Mouse (Mus musculus) adrenal gland (tissue): Measurements from ENCODE around the gene Phf13.

Experiments
- intact Hi-C: fragments of 180-260 bp; cut with DNase I; formaldehyde crosslinking; loops from one replicate; pipeline ENCODE4 v1.15.1; 2025

The Phf13 gene

GRCm38 (mm10) chr4:152013036-152013813 lies 17.2 kb upstream of the Phf13 start:
- intact Hi-C loops: no loop called here

- intact Hi-C loops: no loop called here
These were observed 16.1 kb upstream of the Phf13 start for GRCm38 (mm10) chr4:152012109-152012508.

- intact Hi-C loops: no loop called here
These were observed 15.2 kb upstream of the Phf13 start for GRCm38 (mm10) chr4:152011171-152011760.

- intact Hi-C loops: no loop called here
These were observed 14.7 kb upstream of the Phf13 start for GRCm38 (mm10) chr4:152010707-152011134.

- intact Hi-C loops: no loop called here
These were observed 14.1 kb upstream of the Phf13 start for GRCm38 (mm10) chr4:152010091-152010706.

GRCm38 (mm10) chr4:152009076-152010051 lies 13.3 kb upstream of the Phf13 start:
- intact Hi-C loops: no loop called here

GRCm38 (mm10) chr4:152008622-152009075 lies 12.6 kb upstream of the Phf13 start, which contains the start of gene Klhl21:
Gene Klhl21 (plus strand): TSS chr4:152008803.
- intact Hi-C loops: no loop called here

GRCm38 (mm10) chr4:152008148-152008500 lies 12.1 kb upstream of the Phf13 start:
- intact Hi-C loops: no loop called here

GRCm38 (mm10) chr4:152007481-152008147 lies 11.6 kb upstream of the Phf13 start:
- intact Hi-C loops: no loop called here

GRCm38 (mm10) chr4:152006812-152007211 lies 10.8 kb upstream of the Phf13 start:
- intact Hi-C loops: no loop called here

- intact Hi-C loops: no loop called here
These were observed 10.1 kb upstream of the Phf13 start for GRCm38 (mm10) chr4:152006137-152006536.

GRCm38 (mm10) chr4:152002063-152002462 lies 6.0 kb upstream of the Phf13 start:
- intact Hi-C loops: no loop called here

- intact Hi-C loops: no loop called here
These were observed 5.3 kb upstream of the Phf13 start for GRCm38 (mm10) chr4:152001335-152001734.

GRCm38 (mm10) chr4:152000906-152001305 lies 4.8 kb upstream of the Phf13 start:
- intact Hi-C loops: no loop called here

- intact Hi-C loops: no loop called here
These were observed 3.4 kb upstream of the Phf13 start for GRCm38 (mm10) chr4:151999481-151999880.

- intact Hi-C loops: no loop called here
These were observed 1.6 kb upstream of the Phf13 start for GRCm38 (mm10) chr4:151997701-151998100.

- intact Hi-C loops: no loop called here
These were observed 829 bp upstream of the Phf13 start for GRCm38 (mm10) chr4:151996951-151997222.

GRCm38 (mm10) chr4:151995371-151996172 lies 486 bp downstream of the Phf13 start:
- intact Hi-C loops: no loop called here

- intact Hi-C loops: no loop called here
These were observed 1.6 kb downstream of the Phf13 start for GRCm38 (mm10) chr4:151994228-151995171.
